7 mouse cellular contexts compared by ENCODE assay signal in genomic region chr11:101248258-101248994, GRCm38 (mm10). TPM values are rescaled to one million over a fixed set of nuclear protein-coding genes. Genes with fewer than 3 reads are reported as not detected.
DNase-seq lines count a peak whose midpoint lies in the region; ATAC-seq and TF ChIP-seq lines count a peak whose summit lies in the region.

No protein-coding gene starts in this region.

- peak; percentile 78 for TF ChIP-seq CTCF in Patski (IDR thresholded peaks at IDR 0.05)
- TF ChIP-seq CTCF in heart, postnatal 0 days (IDR thresholded peaks at IDR 0.05; ENCODE audit: low read depth), result peak; percentile 71
- TF ChIP-seq CTCF in spleen, adult 2 months (IDR thresholded peaks at IDR 0.05; ENCODE audit: extremely low read depth, insufficient read depth, insufficient read length, insufficient replicate concordance), result peak; percentile 43; the same call in 1 of the 2 replicates

- peak overlapping the region; percentile 79 for H3K4me2 ChIP-seq in heart, postnatal 0 days (ENCODE audit: low read depth, low read length)
- peak overlapping the region; percentile 94 for H3K4me2 ChIP-seq in lung, embryonic 15.5 days

- H3K4me1 ChIP-seq in heart, postnatal 0 days (ENCODE audit: control insufficient read depth, insufficient read depth), result peaks cover 15% of the 10 kb centered on the region; the same call in 1 of the 2 replicates
- H3K4me1 ChIP-seq in lung, embryonic 15.5 days, result peaks cover 27% of the 10 kb centered on the region
- peaks cover 8% of the 10 kb centered on the region; the same call in 1 of the 2 replicates for H3K4me1 ChIP-seq in spleen, adult 2 months (ENCODE audit: control insufficient read depth, insufficient read depth, insufficient read length)

- in situ Hi-C loops in Patski (cut with MboI; ENCODE audit: low pct_unique_long_range_greater_than_20kb), result no loop called here

- DNase-seq in CD8-positive naive resting alpha-beta T cell, adult 2 months (ENCODE audit: low read depth in 2 of 2, low spot score in 2 of 2), result peak; percentile 28 to 41
- DNase-seq in Patski (ENCODE audit: low read depth, low spot score), result no peak
- peak; percentile 79 for DNase-seq in embryo, embryonic 11 days
- peak; percentile 72 for DNase-seq in heart, postnatal 0 days (ENCODE audit: low spot score)
- DNase-seq in kidney, postnatal 36 days, result peak; percentile 83 to 88
- DNase-seq in spleen, adult 2 months (ENCODE audit: low read depth in 1 of 2, low spot score in 2 of 2), result peak; percentile 41 to 55

- peak overlapping the region; percentile 62 for H3K4me3 ChIP-seq in heart, postnatal 0 days (ENCODE audit: low read depth, low read length)
- H3K4me3 ChIP-seq in lung, embryonic 15.5 days, result peak overlapping the region; percentile 76
- H3K4me3 ChIP-seq in spleen, adult 2 months (ENCODE audit: extremely low read depth, insufficient read depth, insufficient read length), result no peak overlapping the region

- ATAC-seq in Patski, result no peak
- peak; percentile 48 for ATAC-seq in heart, postnatal 0 days (ENCODE audit: insufficient read depth, low read depth)
- ATAC-seq in lung, embryonic 15.5 days (ENCODE audit: borderline replicate concordance, extremely low read depth, low FRiP score, low TSS enrichment), result 0 out of 2 replicates have a peak, but pooled peaks have one; percentile 17

- H3K27me3 ChIP-seq in Patski, result no peaks in the 10 kb centered on the region
- peaks cover 23% of the 10 kb centered on the region for H3K27me3 ChIP-seq in heart, postnatal 0 days (ENCODE audit: control insufficient read depth, insufficient read depth, low read length)
- H3K27me3 ChIP-seq in lung, embryonic 15.5 days, result peaks cover 16% of the 10 kb centered on the region; the same call in 1 of the 2 replicates
- peaks cover 13% of the 10 kb centered on the region for H3K27me3 ChIP-seq in spleen, adult 2 months (ENCODE audit: control insufficient read depth, insufficient read depth, low read length)

- H3K9ac ChIP-seq in heart, postnatal 0 days (replicated peaks; ENCODE audit: low read depth, low read length), result no peak overlapping the region
- H3K9ac ChIP-seq in lung, embryonic 15.5 days, result no peak overlapping the region

- TF ChIP-seq EP300 in heart, postnatal 0 days (IDR thresholded peaks at IDR 0.05; ENCODE audit: low read depth), result peak; percentile 95

- no peaks in the 10 kb centered on the region for H3K9me3 ChIP-seq in heart, postnatal 0 days (replicated peaks; ENCODE audit: control insufficient read depth, low read length)
- H3K9me3 ChIP-seq in lung, embryonic 15.5 days, result no peaks in the 10 kb centered on the region

- no peak for TF ChIP-seq POLR2A in spleen, adult 2 months (IDR thresholded peaks at IDR 0.05; ENCODE audit: low read depth, low read length)

- POLR2A ChIA-PET in Patski (lab: Charles Lee), result no interaction called here

- no peaks in the 10 kb centered on the region for H3K36me3 ChIP-seq in heart, postnatal 0 days (replicated peaks; ENCODE audit: control insufficient read depth, insufficient read depth, low read length)
- no peaks in the 10 kb centered on the region for H3K36me3 ChIP-seq in lung, embryonic 15.5 days
- no peaks in the 10 kb centered on the region for H3K36me3 ChIP-seq in spleen, adult 2 months (ENCODE audit: control insufficient read depth, insufficient read depth, low read length)

- peak overlapping the region; percentile 88 for H3K27ac ChIP-seq in heart, postnatal 0 days (ENCODE audit: low read depth)
- peak overlapping the region; percentile 92 for H3K27ac ChIP-seq in lung, embryonic 15.5 days
- 0 out of 2 replicates have a peak overlapping the region, but pooled peaks have one; percentile 4 for H3K27ac ChIP-seq in spleen, adult 2 months (ENCODE audit: insufficient read depth, low read length)

- CTCF ChIA-PET in Patski (lab: Charles Lee), result interaction anchor here (0.7 to 0.8 kb wide), 2 partner anchors 17 to 37 kb away, joined by 3 read pairs; no protein-coding TSS in a partner anchor

- WGBS in heart, postnatal 0 days, result 26% methylated on average over 14 of the region's 14 CpGs
- WGBS in lung, embryonic 15.5 days, result 29% methylated on average over 14 of the region's 14 CpGs
- WGBS in spleen, adult 2 months, result 42% methylated on average over 14 of the region's 14 CpGs

RNA-seq across cellular contexts. Expression of gene Ramp2, which starts 2.6 kb away (rescaled TPM):
- polyA plus RNA-seq in Patski (2021), result 27.3 TPM
- total RNA-seq in heart, postnatal 0 days (2014; rRNA removed; ENCODE audit: low replicate concordance), result 159 and 253 TPM in 2 replicates
- 181 and 182 TPM in 2 replicates for polyA plus RNA-seq in heart, postnatal 0 days (2015; fragmentation: Nextera tagmentation; extraction: Ambion mirVana)
- polyA plus RNA-seq in lung, embryonic 15.5 days (2015; fragmentation: Nextera tagmentation; extraction: Ambion mirVana), result 264 and 286 TPM in 2 replicates
- 47.6 and 59.7 TPM in 2 replicates for polyA plus RNA-seq in spleen, adult 2 months (2012; rRNA removed)

RNA-seq across cellular contexts. Expression of gene Vps25, which starts 5.1 kb away (rescaled TPM):
- 104 TPM for polyA plus RNA-seq in Patski (2021)
- total RNA-seq in heart, postnatal 0 days (2014; rRNA removed; ENCODE audit: low replicate concordance), result 99.2 and 116 TPM in 2 replicates
- 125 and 130 TPM in 2 replicates for polyA plus RNA-seq in heart, postnatal 0 days (2015; fragmentation: Nextera tagmentation; extraction: Ambion mirVana)
- 127 and 128 TPM in 2 replicates for polyA plus RNA-seq in lung, embryonic 15.5 days (2015; fragmentation: Nextera tagmentation; extraction: Ambion mirVana)
- 56.3 and 62.2 TPM in 2 replicates for polyA plus RNA-seq in spleen, adult 2 months (2012; rRNA removed)

RNA-seq across cellular contexts. Expression of gene Wnk4, which starts 11.9 kb away (rescaled TPM):
- polyA plus RNA-seq in Patski (2021), result 53.9 TPM
- 2.0 and 3.2 TPM in 2 replicates for total RNA-seq in heart, postnatal 0 days (2014; rRNA removed; ENCODE audit: low replicate concordance)
- polyA plus RNA-seq in heart, postnatal 0 days (2015; fragmentation: Nextera tagmentation; extraction: Ambion mirVana), result 3.8 and 4.0 TPM in 2 replicates
- polyA plus RNA-seq in lung, embryonic 15.5 days (2015; fragmentation: Nextera tagmentation; extraction: Ambion mirVana), result 3.7 and 5.0 TPM in 2 replicates
- 1.9 and 2.2 TPM in 2 replicates for polyA plus RNA-seq in spleen, adult 2 months (2012; rRNA removed)

RNA-seq across cellular contexts. Expression of gene Ezh1, which starts 22.2 kb away (rescaled TPM):
- polyA plus RNA-seq in Patski (2021), result 52.0 TPM
- 12.0 and 16.4 TPM in 2 replicates for total RNA-seq in heart, postnatal 0 days (2014; rRNA removed; ENCODE audit: low replicate concordance)
- polyA plus RNA-seq in heart, postnatal 0 days (2015; fragmentation: Nextera tagmentation; extraction: Ambion mirVana), result 12.1 and 13.1 TPM in 2 replicates
- polyA plus RNA-seq in lung, embryonic 15.5 days (2015; fragmentation: Nextera tagmentation; extraction: Ambion mirVana), result 16.2 and 19.2 TPM in 2 replicates
- 28.3 and 30.9 TPM in 2 replicates for polyA plus RNA-seq in spleen, adult 2 months (2012; rRNA removed)

RNA-seq across cellular contexts. Expression of gene Cntd1, which starts 30.4 kb away (rescaled TPM):
- polyA plus RNA-seq in Patski (2021), result 1.0 TPM
- not detected in 2 replicates for total RNA-seq in heart, postnatal 0 days (2014; rRNA removed; ENCODE audit: low replicate concordance)
- 0.22 and 0.56 TPM in 2 replicates for polyA plus RNA-seq in heart, postnatal 0 days (2015; fragmentation: Nextera tagmentation; extraction: Ambion mirVana)
- polyA plus RNA-seq in lung, embryonic 15.5 days (2015; fragmentation: Nextera tagmentation; extraction: Ambion mirVana), result 1.3 and 1.7 TPM in 2 replicates
- polyA plus RNA-seq in spleen, adult 2 months (2012; rRNA removed), result 0.06 and 0.19 TPM in 2 replicates

Comparison
In these comparisons a context has a peak if more than half of its experiments do, and no peak if none do; other contexts are left out.
1. H3K27ac ChIP-seq: peak in every context shown above with its lines; median percentile 92 in lung, embryonic 15.5 days; 88 in heart, postnatal 0 days; 4 in spleen, adult 2 months.